Mouse (Mus musculus): Measurements from ENCODE around the gene Itih4. TPM values are rescaled to one million over a fixed set of nuclear protein-coding genes. Genes with fewer than 3 reads are reported as not detected.

The Itih4 gene
- polyA plus RNA-seq, 1 experiment from 2014 or later = not detected

- Histone ChIP-seq H3K36me3 (ENCODE audit: inconsistent target) (no peaks in the 10 kb centered on the region; the same call in 1 of the 2 replicates), H3K4me3 (ENCODE audit: inconsistent target) (no peak overlapping the region), H3K27ac (no peak overlapping the region), H3K79me2 (ENCODE audit: inconsistent target) (no peaks in the 10 kb centered on the region)
- WGBS (ENCODE audit: missing documents) = 77% methylated on average over 24 of the region's 25 CpGs
Observed at GRCm38 (mm10) chr14:30870206-30871147, 15.8 kb upstream of the Itih4 start.

DNA sequence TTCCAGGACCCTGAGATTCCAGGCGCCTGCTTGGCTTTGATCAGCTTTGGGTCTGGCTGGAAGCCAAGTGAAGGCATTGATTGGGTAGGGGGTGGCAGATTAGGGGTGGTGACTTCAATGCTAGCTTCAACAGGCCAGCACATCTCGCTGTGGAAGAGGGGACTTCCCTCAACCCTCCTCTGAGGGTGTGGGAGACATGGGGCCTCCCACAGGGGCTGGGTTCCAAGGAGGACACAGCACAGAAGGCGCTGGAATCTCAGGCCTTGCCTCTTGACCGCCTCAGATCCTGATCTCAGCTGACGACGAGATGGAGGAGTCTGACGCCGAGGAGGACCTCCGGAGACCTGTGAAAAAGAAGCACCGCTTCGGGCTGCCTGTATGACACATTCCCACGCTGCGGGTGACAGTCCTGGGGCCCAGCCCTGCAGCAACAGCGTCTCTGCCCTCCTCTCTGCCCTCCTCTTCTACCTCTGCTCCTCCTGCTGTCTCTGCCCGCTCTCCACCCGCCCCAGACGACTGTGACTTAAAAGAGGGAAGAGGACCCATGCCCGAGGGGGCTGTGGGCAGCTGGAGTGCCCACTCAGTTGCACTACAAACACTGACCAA, 12.1 kb upstream of the Itih4 start:
- Histone ChIP-seq H3K36me3 (ENCODE audit: inconsistent target) (no peaks in the 10 kb centered on the region; the same call in 1 of the 2 replicates), H3K79me2 (ENCODE audit: inconsistent target) (no peaks in the 10 kb centered on the region), H3K27ac (no peak overlapping the region), H3K4me3 (ENCODE audit: inconsistent target) (no peak overlapping the region)
- 93% methylated on average over 13 of the region's 18 CpGs for whole genome bisulfite sequencing (ENCODE audit: missing documents)

DNA sequence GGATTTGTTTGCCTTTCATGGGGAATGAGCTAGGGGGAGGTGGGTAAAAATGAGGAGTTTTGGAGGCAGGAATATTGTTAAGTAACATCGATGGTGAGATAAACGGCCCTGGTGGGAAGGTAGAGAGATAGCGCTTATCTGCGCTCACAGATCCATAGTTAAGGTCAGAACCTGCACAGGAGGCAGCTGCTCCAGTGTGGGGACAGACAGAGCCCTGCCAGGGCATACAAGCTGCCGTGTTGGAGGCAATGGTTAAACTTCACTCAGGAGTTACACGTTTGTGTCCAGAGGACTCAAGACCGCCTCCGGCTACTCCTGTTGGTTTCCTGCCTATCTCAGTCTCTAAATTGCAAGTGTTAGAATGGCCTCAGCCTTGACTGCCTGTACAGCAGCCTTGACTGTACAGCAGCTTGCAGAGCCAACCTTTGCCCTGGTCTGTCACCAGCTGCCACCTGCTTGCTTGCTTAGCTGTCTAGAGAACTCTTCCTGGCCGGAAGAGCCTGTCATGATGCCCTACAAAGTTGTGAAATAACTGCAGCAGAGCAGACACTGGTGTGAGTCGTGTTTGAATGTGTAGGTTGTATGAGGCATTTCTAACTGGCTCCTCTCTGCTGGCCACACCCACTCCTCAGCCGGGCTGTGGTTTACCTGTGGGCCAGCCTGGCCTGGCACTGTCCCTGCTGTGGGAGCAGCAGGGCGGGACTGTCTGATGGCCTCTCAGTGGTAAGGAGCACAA, 11.0 kb upstream of the Itih4 start:
- H3K27ac ChIP-seq = 0 out of 2 replicates have a peak overlapping the region, but pooled peaks have one; percentile 5
- no peaks in the 10 kb centered on the region; the same call in 1 of the 2 replicates for H3K36me3 ChIP-seq (ENCODE audit: inconsistent target)
- WGBS (ENCODE audit: missing documents) = 77% methylated on average over 12 of the region's 12 CpGs
- H3K79me2 ChIP-seq (ENCODE audit: inconsistent target) = no peaks in the 10 kb centered on the region
- H3K4me3 ChIP-seq (ENCODE audit: inconsistent target) = no peak overlapping the region

DNA sequence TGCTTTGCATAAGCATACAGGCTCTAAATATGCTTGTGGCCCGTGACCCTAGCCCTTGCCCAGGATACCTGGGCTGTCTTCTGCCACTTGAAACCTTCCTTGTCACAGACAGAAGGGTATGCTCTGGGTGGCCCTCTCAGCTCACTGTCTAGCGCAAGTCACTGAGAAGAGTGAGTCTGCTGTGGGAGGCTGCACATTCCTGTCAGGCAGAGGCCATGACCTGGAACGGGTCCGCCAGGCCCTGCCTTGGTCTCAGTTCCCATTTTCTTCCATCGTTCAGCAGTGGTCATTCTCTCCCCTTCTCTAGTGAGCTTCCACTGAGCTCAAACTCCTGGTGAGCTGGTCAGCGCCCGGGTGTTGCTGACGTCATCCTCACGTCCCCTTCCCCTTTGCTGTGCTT, 10.3 kb upstream of the Itih4 start:
- Histone ChIP-seq H3K4me3 (ENCODE audit: inconsistent target) (no peak overlapping the region), H3K79me2 (ENCODE audit: inconsistent target) (no peaks in the 10 kb centered on the region), H3K27ac (0 out of 2 replicates have a peak overlapping the region, but pooled peaks have one; percentile 5), H3K36me3 (ENCODE audit: inconsistent target) (no peaks in the 10 kb centered on the region; the same call in 1 of the 2 replicates)
- 49% methylated on average over 9 of the region's 9 CpGs for WGBS (ENCODE audit: missing documents)

DNA sequence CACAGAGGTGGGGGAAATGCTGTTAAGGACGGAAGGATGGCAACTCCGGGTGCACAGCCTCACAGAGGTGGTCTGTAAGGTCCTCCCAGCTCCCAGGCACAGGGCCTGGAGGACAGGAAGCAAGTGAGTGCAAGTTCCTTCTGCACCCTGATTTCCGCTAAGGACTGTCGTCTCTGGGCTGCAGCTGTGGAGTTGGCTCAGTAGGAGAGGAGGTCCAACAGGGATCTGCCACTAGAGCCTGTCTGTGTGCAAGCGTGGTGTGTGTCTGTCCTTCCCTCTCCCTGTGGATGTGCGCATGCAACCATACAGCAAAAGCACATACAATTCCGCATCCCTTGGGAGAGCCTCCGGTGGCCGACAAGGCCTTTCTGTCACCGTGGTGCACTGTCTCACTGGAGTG, 9.8 kb upstream of the Itih4 start:
- Histone ChIP-seq H3K27ac (no peak overlapping the region), H3K36me3 (ENCODE audit: inconsistent target) (no peaks in the 10 kb centered on the region; the same call in 1 of the 2 replicates), H3K79me2 (ENCODE audit: inconsistent target) (no peaks in the 10 kb centered on the region), H3K4me3 (ENCODE audit: inconsistent target) (no peak overlapping the region)
- 76% methylated on average over 10 of the region's 10 CpGs for WGBS (ENCODE audit: missing documents)

DNA sequence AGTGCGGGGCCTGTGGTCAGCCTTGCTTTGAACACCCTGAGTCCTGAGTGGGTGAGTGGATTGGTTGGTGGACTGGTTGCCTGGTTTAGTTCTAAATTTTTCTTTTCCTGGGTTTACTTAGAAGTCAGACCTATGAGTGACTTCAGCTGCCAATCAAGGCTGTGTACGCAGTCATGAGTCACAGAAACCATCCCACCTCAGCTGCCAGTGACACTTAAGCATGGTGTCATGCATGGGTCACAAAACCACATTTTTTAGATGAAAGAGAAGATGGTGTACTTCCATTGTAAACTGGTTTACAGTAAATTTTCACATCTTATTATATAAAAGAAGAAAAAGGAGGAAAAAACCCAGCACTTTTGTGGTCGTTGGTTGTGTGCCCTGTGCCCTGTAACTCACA, 8.4 kb upstream of the Itih4 start:
- no peaks in the 10 kb centered on the region; the same call in 1 of the 2 replicates for H3K36me3 ChIP-seq (ENCODE audit: inconsistent target)
- H3K27ac ChIP-seq = no peak overlapping the region
- 91% methylated on average over 3 of the region's 3 CpGs for WGBS (ENCODE audit: missing documents)

DNA sequence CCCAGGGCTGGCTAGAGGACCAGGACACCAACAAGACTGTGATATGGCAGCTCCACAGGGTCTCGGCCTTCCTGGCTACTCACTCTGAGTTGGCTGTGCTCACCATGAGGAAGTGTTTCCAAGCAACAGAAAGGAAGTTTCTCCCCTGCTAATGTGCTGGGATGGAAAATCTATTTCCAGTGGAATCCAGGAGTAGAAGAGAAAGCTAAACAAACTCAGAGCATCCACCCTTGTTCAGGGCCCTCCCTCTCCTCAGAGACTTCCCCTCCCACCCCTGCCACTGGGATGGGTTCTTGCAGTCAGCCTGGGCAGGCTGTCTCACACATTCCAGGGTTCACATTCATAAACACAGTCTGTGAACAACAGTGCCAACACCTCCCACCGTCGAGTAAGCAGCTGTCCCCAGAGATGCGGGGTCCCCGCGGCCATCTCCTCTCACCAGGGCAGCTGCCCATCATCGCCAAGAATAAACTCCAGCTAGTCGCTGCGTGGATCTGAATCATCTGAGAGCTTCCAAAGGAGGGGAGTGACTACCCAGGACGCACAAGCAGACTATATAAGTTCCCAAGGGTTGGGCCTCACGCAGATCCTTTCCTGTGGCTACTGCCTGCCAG, 7.2 kb upstream of the Itih4 start, which contains the start of gene Mustn1:
Gene Mustn1 (plus strand): TSS at position 243 of the 614 bp plus-strand sequence.
- H3K79me2 ChIP-seq (ENCODE audit: inconsistent target) = no peaks in the 10 kb centered on the region
- H3K4me3 ChIP-seq (ENCODE audit: inconsistent target) = no peak within 1 kb of the TSS
- WGBS (ENCODE audit: missing documents) = 84% methylated on average over 11 of the region's 11 CpGs
- no peaks in the 10 kb centered on the region for H3K36me3 ChIP-seq (ENCODE audit: inconsistent target)
- no peak within 1 kb of the TSS for H3K27ac ChIP-seq

More for the DNA sequence above, 8.4 kb upstream of the Itih4 start:
- Histone ChIP-seq H3K79me2 (ENCODE audit: inconsistent target) (no peaks in the 10 kb centered on the region), H3K4me3 (ENCODE audit: inconsistent target) (no peak overlapping the region)

GRCm38 (mm10) chr14:30879794-30880193, 6.5 kb upstream of the Itih4 start:
- WGBS (ENCODE audit: missing documents) = 94% methylated on average over 9 of the region's 9 CpGs
- Histone ChIP-seq H3K4me3 (ENCODE audit: inconsistent target) (no peak overlapping the region), H3K36me3 (ENCODE audit: inconsistent target) (no peaks in the 10 kb centered on the region), H3K79me2 (ENCODE audit: inconsistent target) (no peaks in the 10 kb centered on the region), H3K27ac (no peak overlapping the region)

GRCm38 (mm10) chr14:30880251-30880650, 6.0 kb upstream of the Itih4 start:
- no peak overlapping the region for H3K4me3 ChIP-seq (ENCODE audit: inconsistent target)
- 93% methylated on average over 8 of the region's 8 CpGs for WGBS (ENCODE audit: missing documents)
- no peaks in the 10 kb centered on the region for H3K36me3 ChIP-seq (ENCODE audit: inconsistent target)
- no peaks in the 10 kb centered on the region for H3K79me2 ChIP-seq (ENCODE audit: inconsistent target)
- no peak overlapping the region for H3K27ac ChIP-seq

GRCm38 (mm10) chr14:30880811-30881717, 5.2 kb upstream of the Itih4 start:
- Histone ChIP-seq H3K79me2 (ENCODE audit: inconsistent target) (no peaks in the 10 kb centered on the region), H3K4me3 (ENCODE audit: inconsistent target) (no peak overlapping the region), H3K36me3 (ENCODE audit: inconsistent target) (no peaks in the 10 kb centered on the region), H3K27ac (no peak overlapping the region)
- WGBS (ENCODE audit: missing documents) = 77% methylated on average over 17 of the region's 17 CpGs

DNA sequence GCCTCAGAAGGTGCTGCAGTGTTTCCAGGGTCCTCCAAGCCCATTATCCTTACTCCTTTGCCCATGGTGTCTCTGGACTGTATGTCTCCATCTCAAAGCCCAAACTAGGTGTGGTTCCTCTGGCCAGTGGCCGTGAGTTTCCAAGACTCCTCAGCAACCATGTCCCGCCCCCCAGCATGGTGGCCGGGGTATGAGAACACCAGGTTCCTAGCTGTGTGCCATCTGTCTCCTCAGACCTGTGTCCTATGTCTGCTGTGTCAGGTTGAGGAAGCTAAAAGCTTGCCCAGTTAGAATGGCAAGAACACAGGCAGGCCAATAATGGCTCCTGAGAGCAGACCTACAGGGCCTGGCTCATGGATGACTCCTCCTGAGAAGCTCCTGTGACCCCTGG, 4.6 kb upstream of the Itih4 start:
- WGBS (ENCODE audit: missing documents) = 83% methylated on average over 3 of the region's 3 CpGs
- no peaks in the 10 kb centered on the region for H3K36me3 ChIP-seq (ENCODE audit: inconsistent target)

GRCm38 (mm10) chr14:30885298-30885697, 978 bp upstream of the Itih4 start:
- H3K4me3 ChIP-seq (ENCODE audit: inconsistent target) = no peak overlapping the region
- H3K79me2 ChIP-seq (ENCODE audit: inconsistent target) = no peaks in the 10 kb centered on the region
- H3K27ac ChIP-seq = no peak overlapping the region
- WGBS (ENCODE audit: missing documents) = 33% methylated on average over 2 of the region's 3 CpGs
- H3K36me3 ChIP-seq (ENCODE audit: inconsistent target) = no peaks in the 10 kb centered on the region

More for the DNA sequence above, 4.6 kb upstream of the Itih4 start:
- Histone ChIP-seq H3K4me3 (ENCODE audit: inconsistent target) (no peak overlapping the region), H3K79me2 (ENCODE audit: inconsistent target) (no peaks in the 10 kb centered on the region), H3K27ac (no peak overlapping the region)

GRCm38 (mm10) chr14:30888271-30888732, 2.0 kb downstream of the Itih4 start:
- no peak overlapping the region for H3K27ac ChIP-seq
- H3K79me2 ChIP-seq (ENCODE audit: inconsistent target) = no peaks in the 10 kb centered on the region
- no peaks in the 10 kb centered on the region for H3K36me3 ChIP-seq (ENCODE audit: inconsistent target)
- WGBS (ENCODE audit: missing documents) = 10% methylated on average over 6 of the region's 9 CpGs
- H3K4me3 ChIP-seq (ENCODE audit: inconsistent target) = no peak overlapping the region

Data from macrophage (primary cell).